Mouse (Mus musculus) kidney, adult 10 weeks (tissue): ENCODE results near the gene Ntf5. TPM values are rescaled to one million over a fixed set of nuclear protein-coding genes. Genes with fewer than 3 reads are reported as not detected.

Experiments
- polyA plus RNA-seq: library from polyadenylated mRNA; stranded (reverse); fragments of 350-450 nt; fragmentation: Illumina TruSeq; extraction: RNeasy Lipid Tissue Mini Kit (QIAGEN cat#74804); gene quantifications from one replicate; pipeline ENCODE4 v1.2.3, GENCODE M21; 2014; ENCODE audit warnings: low read depth, low replicate concordance

The Ntf5 gene
- polyA plus RNA-seq = 0.53 TPM

GRCm38 (mm10) chr7:45413113-45413863, at the start of gene Ntf5:
Ntf5 (plus strand) TSS chr7:45413695.

GRCm38 (mm10) chr7:45366652-45367019, 46.9 kb upstream of the Ntf5 start, which contains the start of gene Ppfia3:
Ppfia3 (minus strand) TSS chr7:45367019.

DNA sequence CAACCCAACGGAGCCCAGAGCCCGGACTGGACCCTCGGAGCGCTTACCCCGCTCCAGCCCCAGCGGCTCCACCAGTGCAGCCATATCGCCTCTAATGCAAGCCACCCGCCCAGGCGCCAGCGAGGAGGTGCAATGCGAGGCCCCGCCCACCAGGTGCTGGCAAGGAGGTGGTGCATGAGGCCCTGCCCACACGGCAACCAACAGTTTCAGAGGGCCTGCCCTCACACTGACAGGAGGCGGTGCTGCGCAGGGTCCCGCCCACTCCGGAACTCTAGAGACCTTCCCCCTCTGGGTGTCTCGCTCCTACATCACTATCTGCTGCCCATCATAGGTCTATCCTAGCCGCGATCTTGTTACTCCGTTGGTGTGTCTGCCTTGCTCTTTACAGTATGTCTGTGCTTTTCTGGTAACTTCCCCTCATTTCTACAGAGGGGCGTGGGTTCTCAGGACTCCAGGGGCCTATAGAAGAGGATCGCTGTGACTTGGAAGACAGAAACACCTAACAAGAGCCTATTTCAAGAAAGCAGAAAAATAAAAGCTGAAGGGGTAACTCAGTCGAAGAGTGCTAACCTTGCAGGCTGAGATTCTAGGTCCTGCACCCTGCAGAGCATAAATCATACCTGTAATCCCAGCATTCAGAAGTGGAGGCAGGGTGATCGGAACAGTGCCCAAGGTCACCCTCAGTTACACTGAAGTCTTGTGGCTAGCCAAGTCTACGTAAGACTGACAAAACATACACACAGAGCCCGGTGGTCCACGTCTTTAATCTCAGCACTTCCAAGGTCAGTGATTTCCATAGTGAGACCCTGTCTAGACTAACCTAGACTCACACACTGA, 42.8 kb upstream of the Ntf5 start, which contains the start of gene Lin7b:
Lin7b (minus strand) TSS at position 109 of the 837 bp plus-strand sequence.

GRCm38 (mm10) chr7:45395578-45396336, 17.7 kb upstream of the Ntf5 start, which contains the start of gene Snrnp70:
Snrnp70 (minus strand) TSS chr7:45395742.

DNA sequence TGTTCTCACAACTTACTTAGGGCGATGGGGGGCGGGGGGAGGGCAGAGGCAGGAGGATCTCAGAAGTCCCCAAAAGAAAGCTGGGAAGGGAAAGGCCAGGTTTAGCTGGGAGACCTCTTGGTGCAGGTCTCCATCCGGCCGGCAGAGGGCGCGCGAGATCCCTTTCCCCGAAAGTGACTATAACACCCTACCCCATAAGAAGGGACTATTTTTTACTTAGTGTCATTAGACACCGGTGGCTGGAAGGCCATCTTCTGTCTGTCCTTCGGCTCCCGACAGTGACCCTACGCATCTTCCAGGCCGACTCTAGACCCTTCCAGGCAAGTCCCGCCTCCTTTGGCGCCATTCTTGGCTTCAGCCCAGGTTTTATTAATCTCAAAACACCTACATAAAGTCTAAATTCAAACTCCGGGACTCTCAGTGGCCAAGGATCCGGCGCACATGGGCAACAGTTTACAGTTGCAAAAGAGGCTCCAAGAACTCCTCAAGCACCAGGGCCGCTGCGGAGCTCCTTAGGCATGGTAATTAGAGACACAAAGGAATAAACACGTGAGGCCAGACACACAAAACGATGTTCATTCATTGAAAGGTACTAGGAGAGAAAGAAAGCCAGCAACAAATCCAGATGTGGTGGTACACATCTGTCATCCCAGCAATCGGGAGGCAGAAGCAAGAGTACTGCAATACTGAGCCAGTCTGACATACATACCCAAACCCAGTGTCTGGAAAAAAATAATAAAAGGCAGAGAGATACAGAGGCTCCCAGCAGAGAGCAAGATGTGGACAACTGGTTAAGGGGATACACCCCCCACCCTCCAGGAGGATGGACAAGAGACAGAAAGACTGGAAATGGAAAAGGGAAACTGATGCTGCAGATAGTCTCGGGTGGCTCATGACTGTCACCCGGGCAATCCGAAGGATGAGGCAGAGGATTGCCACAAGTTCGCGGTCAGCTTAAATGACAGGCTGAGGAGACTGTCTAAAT, 8.1 kb upstream of the Ntf5 start, which contains the start of gene Kcna7:
Kcna7 (plus strand) TSS at position 563 of the 985 bp plus-strand sequence.

DNA sequence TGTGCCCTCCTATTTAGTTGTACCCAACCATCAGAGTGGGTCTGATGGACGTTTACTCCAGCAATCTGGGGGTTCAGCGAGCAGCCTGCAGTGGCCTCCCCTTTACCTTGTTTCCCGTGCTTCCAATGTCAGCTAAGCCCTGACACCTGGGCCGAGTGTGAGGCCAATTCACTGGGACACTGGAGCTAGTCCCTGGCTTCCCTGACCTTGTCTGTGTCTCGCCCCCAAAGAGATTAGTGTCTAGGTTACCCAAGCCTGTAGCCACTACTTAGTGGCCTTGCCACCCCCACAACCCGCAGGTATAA, 7.1 kb downstream of the Ntf5 start, which contains the start of gene Lhb:
Lhb (plus strand) TSS at position 206 of the 305 bp plus-strand sequence.

DNA sequence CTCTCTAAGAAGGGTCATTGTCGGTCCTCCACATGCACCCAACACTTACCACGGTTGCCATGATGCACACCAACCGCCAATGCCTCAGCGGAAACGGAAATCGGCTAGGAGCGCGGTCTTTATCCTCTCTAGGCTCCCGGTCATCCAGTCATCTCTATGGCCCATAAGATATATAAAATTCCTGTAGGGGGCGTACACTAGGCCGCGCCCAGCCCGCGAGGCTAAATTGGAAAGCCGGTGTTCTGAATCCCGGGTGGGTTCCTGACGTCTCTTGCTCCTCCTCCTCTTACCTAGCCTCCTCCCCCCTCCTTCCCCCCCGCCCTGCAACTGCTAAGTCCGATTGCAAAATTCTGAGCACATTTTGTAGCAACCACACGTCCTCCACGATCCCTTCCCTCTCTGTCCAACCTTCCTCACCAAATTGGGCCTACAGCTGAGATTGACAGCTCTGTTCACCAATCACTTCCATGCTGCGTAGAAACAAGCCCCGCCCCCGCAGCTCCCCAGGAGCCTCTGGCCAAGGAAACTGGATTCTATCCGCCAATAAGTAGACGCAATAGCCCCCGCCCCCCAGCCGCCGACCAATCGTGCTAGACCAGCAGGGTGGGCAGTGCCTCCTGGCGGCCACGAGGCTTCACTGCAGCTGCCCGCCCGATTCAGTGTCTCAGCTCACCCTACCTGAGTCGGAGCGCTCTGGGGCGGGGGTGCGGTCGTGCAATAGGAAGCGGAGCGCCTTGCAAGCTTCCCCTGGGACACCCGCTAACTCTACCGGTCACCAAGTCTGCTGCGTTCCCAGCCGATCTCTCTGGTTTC, 20.9 kb downstream of the Ntf5 start, which contains the start of gene Gys1:
Gys1 (plus strand) TSS at position 642 of the 813 bp plus-strand sequence.

DNA sequence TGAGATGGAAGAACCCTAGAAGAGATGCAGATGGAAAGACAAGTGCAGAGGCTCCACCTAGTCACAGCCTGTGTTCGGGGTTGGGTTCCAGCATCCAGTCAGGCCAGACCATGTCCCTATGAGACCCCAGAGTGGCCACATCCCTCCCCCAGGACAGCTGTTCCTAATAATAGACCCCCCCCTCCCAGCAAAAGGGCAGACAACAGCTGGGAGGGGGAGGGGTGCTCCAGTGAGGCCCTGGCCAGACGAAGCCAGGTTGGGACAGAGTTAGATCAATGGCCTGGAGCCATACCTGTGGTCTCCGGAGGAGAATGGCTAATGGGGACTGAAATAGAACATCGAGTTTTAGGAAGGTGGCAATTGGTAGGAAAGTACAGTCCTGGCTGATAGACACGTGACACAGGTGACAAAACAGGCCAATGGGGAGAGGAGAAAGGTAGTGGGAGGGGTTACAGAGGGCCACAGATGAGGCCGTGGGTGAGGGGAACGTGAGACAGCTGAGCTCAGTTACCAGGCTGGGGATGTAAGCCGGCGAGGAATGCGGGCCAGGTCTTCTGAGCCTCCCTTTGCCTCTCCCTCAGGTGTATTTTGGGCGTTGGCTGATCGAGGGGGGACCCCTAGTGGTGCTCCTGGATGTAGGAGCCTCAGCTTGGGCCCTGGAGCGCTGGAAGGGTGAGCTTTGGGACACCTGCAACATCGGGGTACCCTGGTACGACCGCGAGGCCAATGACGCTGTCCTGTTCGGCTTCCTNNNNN, 24.2 kb downstream of the Ntf5 start, which contains the start of gene Ruvbl2:
Ruvbl2 (minus strand) TSS at position 576 of the 756 bp plus-strand sequence.

DNA sequence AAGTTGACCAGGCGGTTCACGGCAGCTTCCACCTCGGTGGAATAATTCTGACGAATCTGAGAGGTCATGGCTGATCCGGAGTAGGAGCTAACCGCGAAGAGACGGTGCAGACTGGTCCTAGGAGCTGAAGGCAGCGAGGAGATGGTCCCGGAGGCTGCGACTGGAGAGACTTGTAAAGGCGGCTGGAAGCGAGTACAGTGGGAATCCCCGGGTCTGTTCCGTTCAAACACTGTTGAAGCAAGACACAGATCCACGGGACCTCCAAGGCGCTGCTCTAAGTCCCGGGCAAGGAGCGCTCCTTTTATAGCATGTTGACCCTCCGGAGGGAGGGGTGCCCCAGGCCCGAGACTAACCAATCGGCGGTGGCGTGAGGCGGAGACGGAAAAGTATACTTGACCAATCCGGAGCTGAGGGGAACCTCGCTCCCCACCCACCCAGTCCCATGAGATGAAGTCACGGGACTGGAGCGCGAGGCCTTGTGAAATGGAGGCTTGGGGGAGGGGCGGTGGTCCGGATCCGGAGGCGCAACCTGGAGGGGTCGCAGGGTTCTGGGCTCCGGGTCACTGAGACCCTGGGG, 46.2 kb downstream of the Ntf5 start, which contains the start of gene Ftl1:
Ftl1 (minus strand) TSS at position 321 of the 577 bp plus-strand sequence.

DNA sequence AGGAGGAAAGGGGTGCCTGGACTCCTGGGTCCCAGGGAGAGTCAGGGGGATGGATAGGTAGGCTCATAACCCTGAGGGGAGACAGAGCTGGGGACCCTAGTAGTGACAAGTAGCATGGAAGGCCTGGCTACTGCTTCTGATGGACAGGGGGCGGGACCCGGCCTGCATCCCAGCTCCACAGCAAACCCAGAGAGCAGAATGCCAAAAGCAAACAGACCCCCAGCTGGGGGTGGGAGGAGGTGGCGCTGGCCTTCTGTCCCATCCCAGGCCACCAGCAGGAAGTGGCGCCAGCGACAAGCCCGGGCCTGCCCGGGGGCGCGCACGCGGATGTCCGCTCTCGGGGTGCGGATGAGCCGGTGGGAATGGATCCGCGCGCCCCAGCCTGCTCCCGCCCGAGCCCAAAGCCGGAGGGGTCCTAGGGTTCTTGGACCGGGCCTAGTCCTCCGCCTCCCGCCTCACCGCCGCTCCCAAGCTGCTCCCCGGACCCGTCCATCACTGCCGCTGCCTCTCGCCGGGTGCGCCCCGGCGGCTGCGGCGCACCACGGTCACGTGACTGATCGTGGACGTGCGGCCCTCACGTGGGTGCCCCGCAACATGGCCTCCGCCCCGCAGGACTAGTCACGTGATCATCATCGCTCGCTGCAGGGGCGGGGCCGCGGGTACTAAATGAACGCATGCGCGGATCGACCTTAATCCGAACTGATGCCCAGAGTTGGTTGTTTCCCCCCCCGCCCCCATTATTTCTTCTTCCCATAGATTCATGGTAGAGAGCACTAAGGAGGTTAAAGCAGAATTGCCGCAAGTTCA, 53.0 kb downstream of the Ntf5 start, which contains the start of gene Bax:
Bax (minus strand) TSS at position 616 of the 807 bp plus-strand sequence.

Other genes starting within 250 kb of the Ntf5 start
- not detected for gene Slc17a7, start 249.7 kb upstream of the Ntf5 start, polyA plus RNA-seq
- gene Gfy, start 234.1 kb upstream of the Ntf5 start, polyA plus RNA-seq = not detected
- gene Pth2, start 232.7 kb upstream of the Ntf5 start, polyA plus RNA-seq = not detected
- not detected for gene Ccdc155, start 208.8 kb upstream of the Ntf5 start, polyA plus RNA-seq
- gene Dkkl1, start 201.5 kb upstream of the Ntf5 start, polyA plus RNA-seq = not detected
- 0.44 TPM for gene Tead2, start 197.9 kb upstream of the Ntf5 start, polyA plus RNA-seq
- not detected for gene Cd37, start 174.6 kb upstream of the Ntf5 start, polyA plus RNA-seq
- not detected for gene Slc6a16, start 172.6 kb upstream of the Ntf5 start, polyA plus RNA-seq
- not detected for gene Slc6a21, start 136.2 kb upstream of the Ntf5 start, polyA plus RNA-seq
- 0.24 TPM for gene Trpm4, start 79.9 kb upstream of the Ntf5 start, polyA plus RNA-seq
- not detected for gene Hrc, start 78.4 kb upstream of the Ntf5 start, polyA plus RNA-seq
- not detected for gene Ppfia3, start 46.7 kb upstream of the Ntf5 start, polyA plus RNA-seq
- not detected for gene Lin7b, start 43.1 kb upstream of the Ntf5 start, polyA plus RNA-seq
- gene Snrnp70, start 18.0 kb upstream of the Ntf5 start, polyA plus RNA-seq = 40.0 TPM
- gene Kcna7, start 8.0 kb upstream of the Ntf5 start, polyA plus RNA-seq = not detected
- not detected for gene Lhb, start 7.1 kb downstream of the Ntf5 start, polyA plus RNA-seq
- 5.7 TPM for gene Gys1, start 21.1 kb downstream of the Ntf5 start, polyA plus RNA-seq
- 0.36 TPM for gene Ruvbl2, start 24.4 kb downstream of the Ntf5 start, polyA plus RNA-seq
- 9.1 TPM for gene Ftl1, start 46.2 kb downstream of the Ntf5 start, polyA plus RNA-seq
- gene Bax, start 53.2 kb downstream of the Ntf5 start, polyA plus RNA-seq = 0.65 TPM
- gene Tulp2, start 68.2 kb downstream of the Ntf5 start, polyA plus RNA-seq = not detected
- gene Gm45808, start 73.1 kb downstream of the Ntf5 start, polyA plus RNA-seq = not detected
- gene Dhdh, start 75.1 kb downstream of the Ntf5 start, polyA plus RNA-seq = 13.6 TPM
- gene Nucb1, start 96.7 kb downstream of the Ntf5 start, polyA plus RNA-seq = 44.8 TPM
- 0.97 TPM for gene Ppp1r15a, start 112.6 kb downstream of the Ntf5 start, polyA plus RNA-seq
- gene Plekha4, start 112.6 kb downstream of the Ntf5 start, polyA plus RNA-seq = not detected
- gene Hsd17b14, start 141.2 kb downstream of the Ntf5 start, polyA plus RNA-seq = 5.9 TPM
- 3.6 TPM for gene Bcat2, start 156.5 kb downstream of the Ntf5 start, polyA plus RNA-seq
- not detected for gene Fgf21, start 201.8 kb downstream of the Ntf5 start, polyA plus RNA-seq
- gene Fut1, start 203.6 kb downstream of the Ntf5 start, polyA plus RNA-seq = 0.16 TPM
- gene Izumo1, start 208.1 kb downstream of the Ntf5 start, polyA plus RNA-seq = not detected
- gene Rasip1, start 213.8 kb downstream of the Ntf5 start, polyA plus RNA-seq = not detected
- gene Mamstr, start 226.3 kb downstream of the Ntf5 start, polyA plus RNA-seq = not detected